Mouse (Mus musculus): ENCODE measurements around the gene Cks1b.
"Not testable (repeated sequence)": the region's sequence is repeated elsewhere in the genome, so short reads cannot be mapped to it uniquely, and the experiment has no call there.

The Cks1b gene

DNA sequence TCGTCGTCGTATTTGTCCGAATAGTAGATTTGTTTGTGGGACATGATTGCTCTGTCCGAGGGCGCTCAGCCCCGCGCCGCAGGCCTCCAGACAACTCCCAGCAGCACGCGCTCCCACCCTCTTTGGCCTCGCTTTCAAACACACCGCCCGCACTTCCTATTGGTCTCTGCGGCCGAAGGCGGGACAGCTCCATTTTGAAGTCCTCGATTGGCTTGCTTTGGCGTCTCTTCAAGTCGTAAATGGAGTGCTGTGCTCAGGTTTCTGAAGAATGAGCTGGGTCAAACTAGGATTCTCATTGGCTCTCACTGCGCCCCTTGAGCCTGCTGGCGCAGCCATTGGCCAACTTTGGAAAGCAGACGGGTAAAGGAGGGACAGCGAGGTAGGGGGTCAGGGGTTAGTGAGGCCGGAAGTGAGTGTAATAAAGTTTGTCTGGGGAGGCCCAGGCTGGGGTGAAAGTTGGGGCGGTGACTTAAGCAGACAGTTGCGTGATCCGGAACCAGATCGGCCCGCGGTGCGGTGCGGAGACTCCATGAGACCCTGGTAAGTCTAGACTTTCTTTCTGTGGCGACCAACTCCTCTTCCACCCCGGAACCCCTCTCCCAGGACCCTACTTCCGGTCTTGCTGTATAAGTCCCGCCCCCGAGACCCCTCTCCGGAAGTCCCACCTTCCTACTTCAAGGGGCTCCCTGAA, at the start of gene Cks1b, which contains the start of gene Shc1:
Gene Cks1b, minus strand, starts transcription at position 214 of the 691 bp plus-strand sequence.
Gene Shc1, plus strand, starts transcription at position 274 of the 691 bp plus-strand sequence.
- DNase-seq (ENCODE audit: low spot score), result peak; percentile 98

DNA sequence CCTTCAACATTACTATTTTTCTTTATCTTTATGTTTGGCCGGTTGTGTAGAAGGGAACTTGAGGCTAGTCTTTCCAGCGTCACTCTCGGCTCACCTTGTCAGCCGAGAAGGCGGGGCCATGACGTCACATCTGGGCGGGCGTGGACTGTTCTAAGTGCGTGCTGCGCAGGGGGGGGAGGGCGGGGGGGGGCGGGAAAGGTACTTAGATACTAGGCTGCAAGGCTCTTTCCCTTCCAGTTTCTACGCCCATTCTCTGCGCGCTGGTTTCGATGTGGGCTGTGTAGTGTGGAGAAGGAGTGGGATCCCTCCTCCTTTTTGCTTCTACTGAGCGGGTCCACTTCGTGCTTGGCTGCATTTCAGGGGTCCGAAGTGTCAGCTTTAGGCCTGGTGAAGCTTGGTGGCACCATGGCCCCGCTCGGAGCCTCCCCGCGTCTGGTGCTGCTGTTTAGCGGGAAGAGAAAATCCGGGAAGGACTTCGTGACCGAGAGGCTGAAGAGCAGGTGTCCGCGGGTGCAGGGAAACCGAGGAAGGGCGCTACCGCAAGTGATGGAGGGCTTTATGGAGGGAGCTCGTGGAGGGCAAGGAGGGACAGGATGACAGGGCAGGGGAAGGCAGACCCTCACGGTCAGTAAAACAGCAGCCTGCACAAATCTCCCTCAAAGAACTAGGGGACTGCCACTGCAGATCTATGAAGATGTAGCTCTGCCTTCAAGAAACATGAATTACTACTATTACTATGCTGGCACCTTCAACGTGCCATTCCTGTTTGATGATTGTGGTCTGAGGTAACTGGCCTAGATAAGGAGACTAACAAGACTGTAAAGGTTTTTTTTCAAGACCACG, 41.0 kb upstream of the Cks1b start:
- DNase-seq (ENCODE audit: low spot score), result peak; percentile 80

GRCm38 (mm10) chr3:89458372-89458964, 40.3 kb upstream of the Cks1b start:
- no peak for DNase-seq (ENCODE audit: low spot score)

- DNase-seq (ENCODE audit: low spot score), result no peak
Observed at GRCm38 (mm10) chr3:89456726-89457665, 38.8 kb upstream of the Cks1b start.

DNA sequence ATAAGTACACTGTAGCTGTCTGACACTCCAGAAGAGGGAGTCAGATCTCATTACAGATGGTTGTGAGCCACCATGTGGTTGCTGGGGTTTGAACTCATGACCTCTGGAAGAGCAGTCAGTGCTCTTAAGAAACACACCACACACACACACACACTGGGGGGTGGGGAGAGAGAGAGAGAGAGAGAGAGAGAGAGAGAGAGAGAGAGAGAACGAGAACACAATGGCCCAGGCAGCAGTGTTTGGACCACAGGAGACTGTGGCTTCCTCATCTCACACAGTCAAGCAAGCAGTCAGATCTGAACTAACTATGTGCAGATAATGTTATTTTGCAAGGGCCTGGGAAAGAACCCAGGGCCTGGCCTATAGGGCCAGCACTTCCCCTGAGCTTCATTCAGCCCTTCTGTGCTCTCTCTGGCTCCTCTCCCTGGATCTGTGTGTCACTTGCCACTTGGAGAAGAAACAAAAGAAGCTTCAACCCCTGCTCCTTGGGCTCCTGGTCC, 37.7 kb upstream of the Cks1b start:
- no peak for DNase-seq (ENCODE audit: low spot score)

DNA sequence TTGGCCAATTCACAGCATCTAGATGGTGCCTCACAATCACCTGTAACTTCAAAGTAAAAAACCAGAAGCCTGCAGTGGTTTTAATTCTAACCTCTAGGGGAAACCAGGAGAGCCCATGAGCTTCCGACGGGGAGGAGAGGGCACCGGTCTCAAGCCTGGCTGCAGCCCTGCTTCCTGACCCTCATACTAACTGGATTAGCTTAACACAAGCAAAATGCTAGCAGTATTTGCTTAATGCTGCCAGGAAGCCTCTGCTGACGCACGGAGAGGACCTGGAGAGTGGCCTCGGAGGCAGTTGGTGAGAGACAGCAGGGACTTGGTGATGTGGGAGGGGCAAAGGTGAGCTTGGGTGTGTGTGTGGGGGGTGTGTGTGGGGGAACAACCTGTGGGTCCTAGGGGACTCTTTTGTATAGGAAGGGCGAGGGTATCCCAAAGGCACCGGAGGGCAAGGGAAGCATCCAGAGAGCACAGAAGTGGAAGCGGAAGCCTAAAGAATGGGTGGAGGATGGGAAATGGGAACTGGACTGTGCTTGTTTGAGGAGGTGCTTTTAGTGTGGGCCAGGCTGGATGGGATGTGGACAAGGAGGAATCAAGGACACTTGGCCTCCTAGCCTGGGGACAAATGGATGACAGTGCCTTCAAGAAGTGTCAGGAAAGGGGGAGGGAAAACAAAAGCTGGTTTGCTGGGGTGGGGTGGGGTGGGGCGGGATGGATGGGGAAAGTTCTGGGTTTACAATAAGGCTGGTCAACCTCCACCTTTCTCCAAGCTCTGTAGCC, 36.4 kb upstream of the Cks1b start, which contains the start of gene Pmvk:
Gene Pmvk, plus strand, starts transcription at position 141 of the 777 bp plus-strand sequence.
- DNase-seq (ENCODE audit: low spot score), result no peak

DNA sequence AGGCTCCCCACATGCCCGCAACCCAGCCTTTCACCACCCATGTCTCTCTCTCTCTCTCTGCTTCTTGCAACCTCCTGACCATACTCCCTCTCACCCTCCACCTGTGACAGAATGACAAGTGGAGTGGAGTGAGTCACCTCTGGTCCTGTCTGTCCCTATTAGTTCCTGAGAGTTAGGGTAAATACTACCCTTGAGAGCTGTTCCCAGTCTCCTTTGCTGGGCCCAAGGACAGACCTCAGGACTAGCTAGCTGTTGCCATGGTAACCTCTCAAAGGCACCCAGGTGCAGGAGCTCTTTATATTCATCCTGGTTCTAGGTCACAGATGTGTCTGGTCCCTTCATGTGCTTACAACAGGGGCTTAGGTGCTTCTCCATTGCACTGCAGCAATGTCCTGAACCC, 33.7 kb upstream of the Cks1b start:
- no peak for DNase-seq (ENCODE audit: low spot score)

- DNase-seq (ENCODE audit: low spot score), result no peak
Observed at GRCm38 (mm10) chr3:89449541-89449940, 31.4 kb upstream of the Cks1b start.

GRCm38 (mm10) chr3:89448720-89449537, 30.7 kb upstream of the Cks1b start:
- peak; percentile 67 for DNase-seq (ENCODE audit: low spot score)

DNA sequence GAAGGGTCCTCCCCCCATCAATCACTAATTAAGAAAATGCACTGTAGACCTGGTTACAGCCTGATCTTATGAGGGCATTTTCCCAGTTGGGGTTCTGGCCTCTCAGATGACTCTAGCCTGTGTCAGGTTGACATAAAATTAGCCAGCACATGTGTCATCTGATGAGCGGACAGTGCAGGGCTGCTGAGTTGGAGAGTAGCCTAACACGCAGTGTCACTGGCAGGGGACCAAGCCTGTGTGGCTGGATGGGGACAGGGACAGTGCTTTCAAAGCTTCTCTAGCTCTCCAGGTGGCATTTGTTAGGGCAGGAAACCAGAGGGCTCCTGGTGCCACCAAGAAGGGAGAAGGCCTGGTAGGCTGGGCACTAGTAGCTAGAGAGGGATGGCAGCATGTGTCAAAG, 22.5 kb upstream of the Cks1b start:
- DNase-seq (ENCODE audit: low spot score), result no peak

DNA sequence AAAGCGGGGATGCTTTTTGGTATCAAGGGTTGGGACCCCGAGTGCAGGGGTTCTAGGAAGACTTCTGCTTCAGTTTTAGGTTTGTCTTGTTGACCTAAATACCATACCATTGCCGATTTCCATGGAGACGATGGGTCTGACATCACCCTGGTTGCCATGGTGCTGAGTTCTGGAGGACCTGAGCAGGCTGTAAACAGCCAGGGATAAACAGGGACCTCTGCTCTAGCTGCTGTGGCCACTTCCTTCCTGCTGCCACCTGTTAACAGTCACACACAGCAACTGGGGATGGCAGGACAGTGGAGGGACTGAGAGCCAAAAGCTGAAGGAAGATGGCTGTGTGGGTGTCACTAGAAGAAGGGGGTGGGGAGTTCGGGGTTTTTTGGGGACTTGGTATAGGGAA, 19.1 kb upstream of the Cks1b start:
- DNase-seq (ENCODE audit: low spot score), result no peak

DNA sequence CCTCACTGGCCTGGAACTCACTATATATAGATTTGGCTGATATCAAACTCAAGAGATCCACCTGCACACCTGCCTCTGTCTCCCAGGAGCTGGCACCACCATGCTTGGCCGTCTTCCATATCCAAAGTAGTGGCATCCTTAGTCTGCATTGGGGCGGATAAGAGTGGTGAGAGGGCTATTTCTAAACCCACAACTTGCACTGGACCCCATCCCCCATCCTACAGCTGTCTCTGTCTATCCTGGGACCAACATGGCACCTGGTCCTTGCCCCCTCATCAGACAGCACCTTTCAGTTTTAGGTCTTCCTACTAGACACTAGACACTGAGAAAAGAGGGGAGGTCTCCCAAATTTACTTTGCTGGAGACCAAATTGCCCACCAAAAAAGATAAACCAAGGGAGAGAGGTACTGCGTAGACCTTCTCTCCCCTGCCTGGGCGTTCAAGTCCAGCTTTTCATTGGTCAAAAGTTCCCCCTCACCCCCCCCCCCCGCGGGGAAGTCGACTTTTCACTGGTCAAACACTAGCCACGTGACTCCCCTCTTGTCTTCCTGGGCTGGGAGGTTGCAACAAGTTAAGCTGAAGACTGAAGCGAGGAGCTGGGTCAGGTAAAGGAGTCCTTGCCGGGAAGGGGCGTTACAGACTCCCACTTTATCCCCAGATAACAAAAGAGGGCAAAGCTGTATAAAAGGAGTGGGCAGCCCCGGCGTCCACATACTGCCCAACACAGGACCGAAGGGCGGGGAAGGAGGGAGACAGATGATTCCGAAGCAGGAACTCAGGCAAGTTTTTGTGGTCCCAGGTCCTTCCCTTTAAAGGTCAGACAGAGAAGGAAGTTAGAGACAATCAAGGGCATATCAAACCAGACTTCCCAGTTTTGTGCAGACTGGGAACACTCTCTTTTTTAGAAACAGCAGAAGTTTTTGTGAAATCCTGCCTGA, 18.3 kb upstream of the Cks1b start, which contains the start of gene Pbxip1:
Gene Pbxip1, plus strand, starts transcription at position 531 of the 938 bp plus-strand sequence.
- peak; percentile 65 for DNase-seq (ENCODE audit: low spot score)

- DNase-seq (ENCODE audit: low spot score), result no peak
Observed at GRCm38 (mm10) chr3:89435041-89435440, 16.9 kb upstream of the Cks1b start.

DNA sequence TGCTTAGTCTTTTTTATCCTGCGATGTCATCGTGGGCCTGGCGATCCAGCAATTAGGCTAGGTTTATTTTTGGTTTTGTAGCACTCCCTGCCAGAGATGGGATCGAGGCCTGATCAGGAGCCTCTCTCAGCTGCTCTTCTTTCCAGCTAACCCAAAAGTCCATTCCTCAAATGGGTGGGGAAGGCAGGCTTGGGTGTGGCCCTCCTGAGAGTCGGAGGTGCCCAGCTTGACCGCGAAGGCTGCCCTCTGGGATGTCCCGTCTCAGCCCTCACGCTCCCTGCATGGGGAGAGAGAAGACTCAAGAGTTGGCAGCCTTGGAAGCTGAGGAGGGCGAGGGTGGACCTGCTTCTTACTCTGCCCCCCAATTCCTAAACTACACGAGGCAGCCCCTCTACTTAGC, 16.3 kb upstream of the Cks1b start:
- no peak for DNase-seq (ENCODE audit: low spot score)

DNA sequence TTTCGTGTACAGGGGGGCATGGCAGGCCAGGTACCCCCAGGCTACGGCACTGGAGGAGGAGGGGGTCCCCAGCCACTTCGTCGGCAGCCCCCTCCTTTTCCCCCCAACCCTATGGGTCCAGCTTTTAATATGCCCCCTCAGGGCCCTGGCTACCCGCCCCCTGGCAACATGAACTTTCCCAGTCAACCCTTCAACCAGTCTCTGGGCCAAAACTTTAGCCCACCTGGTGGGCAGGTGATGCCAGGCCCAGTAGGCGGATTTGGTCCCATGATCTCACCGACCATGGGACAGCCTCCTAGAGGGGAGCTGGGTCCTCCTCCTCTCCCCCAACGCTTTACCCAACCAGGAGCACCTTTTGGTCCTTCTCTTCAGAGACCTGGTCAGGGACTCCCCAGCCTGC, 14.4 kb upstream of the Cks1b start:
- DNase-seq (ENCODE audit: low spot score), result no peak

DNA sequence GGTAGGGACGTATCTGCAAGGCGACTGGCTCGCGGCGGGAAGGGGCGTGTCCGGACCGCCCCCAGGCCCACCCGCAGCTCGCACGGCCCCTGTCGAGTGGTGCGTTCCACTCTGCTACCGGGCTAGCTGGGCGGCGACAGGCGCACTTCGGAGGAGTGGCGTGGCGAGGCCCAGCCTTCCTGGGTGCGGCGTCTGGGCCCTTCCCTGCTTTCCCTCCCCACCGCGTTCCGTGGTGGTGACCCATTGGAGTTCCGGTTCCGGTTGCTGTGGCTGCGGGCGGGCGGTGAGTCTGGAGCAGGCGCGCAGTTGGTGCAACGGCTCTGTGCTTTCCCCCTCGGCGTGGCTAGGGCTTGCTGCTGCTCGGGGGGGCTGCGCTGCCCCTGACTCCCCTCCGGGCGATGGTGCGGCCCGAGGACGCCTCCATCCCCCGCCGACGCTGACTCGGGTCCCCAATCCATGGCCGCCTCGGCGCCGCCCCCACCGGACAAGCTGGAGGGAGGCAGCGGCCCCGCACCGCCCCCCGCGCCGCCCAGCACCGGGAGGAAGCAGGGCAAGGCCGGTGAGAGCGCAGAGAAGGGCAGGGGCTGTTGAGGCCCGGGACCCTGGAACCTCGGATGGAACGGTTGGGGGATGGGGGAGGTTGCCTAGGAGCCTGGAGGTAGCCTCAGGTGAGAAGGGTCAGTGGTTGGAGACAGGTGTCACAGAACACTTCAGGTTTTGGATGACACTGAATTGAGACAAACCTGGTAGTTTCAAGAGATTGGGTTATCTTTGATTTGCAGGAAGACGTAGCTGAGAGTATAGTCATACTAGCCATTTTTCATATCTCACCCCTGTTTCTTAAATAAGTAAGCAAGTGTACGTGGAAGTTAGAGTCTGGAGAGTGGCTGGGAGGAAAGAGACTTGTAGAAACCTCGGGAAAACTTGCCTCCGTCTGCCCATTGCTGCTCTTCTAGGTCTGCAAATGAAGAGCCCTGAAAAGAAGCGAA, 12.3 kb upstream of the Cks1b start, which contains the start of gene Pygo2:
Gene Pygo2, plus strand, starts transcription at position 44 of the 989 bp plus-strand sequence.
- DNase-seq (ENCODE audit: low spot score), result peak; percentile 97

- DNase-seq (ENCODE audit: low spot score), result not testable (repeated sequence)
Observed at GRCm38 (mm10) chr3:89429021-89429420, 10.8 kb upstream of the Cks1b start.

Data from ovary, adult 18-20 months (tissue).